Mouse (Mus musculus) olfactory bulb, adult 2 months (tissue): Measurements from ENCODE around the gene Polr2a.

ENCODE experiments used
- CTCF ChIP-seq: fragments of 200-500 bp; IDR thresholded peaks from 2 replicates; pipeline ENCODE4 v1.5.1; 2012; ENCODE audit warnings: low read depth, mild to moderate bottlenecking, low read length, moderate library complexity; ENCODE audit not compliant: insufficient read depth
- POLR2A ChIP-seq: fragments of 200-500 bp; IDR thresholded peaks from 2 replicates; pipeline ENCODE4 v1.6.1; 2012; ENCODE audit warnings: mild to moderate bottlenecking, low read depth, low read length, moderate library complexity; ENCODE audit not compliant: insufficient read depth

GRCm38 (mm10) chr11:69760160-69760900 is 1.9 kb upstream of the Polr2a start:
- TF ChIP-seq CTCF (no peak), POLR2A (no peak)
